Mouse (Mus musculus) cortical plate, adult 2 months (tissue): Measurements from ENCODE around the gene Gpr37l1.

Experiments
- CTCF ChIP-seq: fragments of 200-500 bp; IDR thresholded peaks from 2 replicates; pipeline ENCODE4 v1.5.1; 2011; ENCODE audit warnings: mild to moderate bottlenecking, control low read depth, low read length; ENCODE audit not compliant: insufficient read depth; ENCODE audit errors: extremely low read depth
- POLR2A ChIP-seq: fragments of 200-500 bp; IDR thresholded peaks from 2 replicates; pipeline ENCODE4 v1.6.1; 2011; ENCODE audit warnings: mild to moderate bottlenecking, low read length, control low read depth; ENCODE audit not compliant: insufficient read depth; ENCODE audit errors: extremely low read depth

- TF ChIP-seq POLR2A (peak; percentile 72), CTCF (peak; percentile 40; the same call in 1 of the 2 replicates)
Observed at GRCm38 (mm10) chr1:135167435-135167834, at the start of gene Gpr37l1.
